Mouse (Mus musculus): ENCODE measurements around the gene Gm49403.

DNA sequence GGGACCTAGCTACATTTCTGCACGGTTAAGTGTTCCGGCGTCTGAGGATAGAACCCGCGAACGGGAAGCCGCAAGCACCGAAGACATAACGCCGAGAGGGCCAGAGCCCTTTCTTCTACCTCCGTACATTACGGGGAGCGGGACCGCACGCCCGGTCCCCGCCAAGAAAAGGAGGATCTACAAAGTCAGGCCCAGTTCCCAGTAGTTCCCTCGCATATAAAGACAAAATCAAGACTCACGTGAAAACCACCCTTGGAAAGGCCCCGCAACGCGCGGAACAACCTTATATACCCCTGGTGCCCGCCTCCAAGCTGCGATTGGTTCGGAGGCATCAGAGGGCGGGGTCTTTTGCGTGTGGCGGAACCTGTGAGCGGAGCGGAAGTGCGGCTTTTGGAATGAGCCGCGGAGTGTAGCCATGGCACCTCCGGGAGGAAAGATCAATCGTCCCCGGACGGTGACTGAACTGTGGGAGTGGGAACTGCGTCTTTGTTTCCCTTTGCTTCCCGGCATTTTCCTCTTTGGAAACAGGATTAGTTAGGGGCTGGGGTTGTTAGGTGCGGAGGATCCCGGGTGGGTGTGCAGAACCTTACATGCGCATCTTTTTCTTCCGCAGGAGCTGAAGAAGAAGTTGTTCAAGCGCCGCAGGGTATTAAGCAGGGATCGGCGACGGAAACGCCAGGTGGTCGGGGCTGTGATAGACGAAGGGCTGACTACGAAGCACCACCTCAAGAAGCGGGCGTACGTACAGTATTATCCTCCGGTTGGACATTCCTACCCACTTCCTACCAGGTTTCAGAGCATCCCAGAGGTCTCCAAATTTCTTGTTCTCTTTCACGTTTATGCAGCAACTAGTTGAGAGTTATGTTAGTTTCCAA is 5.0 kb downstream of the Gm49403 start, which contains the start of the genes 1810009A15Rik and Gm49416:
- TF ChIP-seq CTCF (IDR thresholded peaks at IDR 0.05; ENCODE audit: low read depth), result no peak
- TF ChIP-seq EP300 (IDR thresholded peaks at IDR 0.05; ENCODE audit: low read depth), result no peak
